Mouse (Mus musculus): ENCODE measurements around the gene Npcd. TPM values are rescaled to one million over a fixed set of nuclear protein-coding genes. Genes with fewer than 3 reads are reported as not detected.

Npcd gene
- polyA plus RNA-seq, 1 experiment = 1.2 TPM

GRCm38 (mm10) chr15:79775662-79776061 is 58.4 kb downstream of the Npcd start:
- Histone ChIP-seq H3K9me3 (replicated peaks; ENCODE audit: control insufficient read depth, insufficient read depth, low read length, poor library complexity, severe bottlenecking) (no peaks in the 10 kb centered on the region), H3K27ac (ENCODE audit: insufficient read depth, low read length) (no peak overlapping the region), H3K9ac (ENCODE audit: low read depth, poor library complexity, severe bottlenecking) (no peak overlapping the region), H3K4me1 (ENCODE audit: control insufficient read depth, insufficient read depth, low read length) (no peaks in the 10 kb centered on the region), H3K36me3 (ENCODE audit: control insufficient read depth, insufficient read depth, low read length, poor library complexity, severe bottlenecking) (no peaks in the 10 kb centered on the region), H3K27me3 (ENCODE audit: control insufficient read depth, insufficient read depth, low read length, poor library complexity, severe bottlenecking) (no peaks in the 10 kb centered on the region), H3K4me3 (ENCODE audit: low read depth, low read length) (no peak overlapping the region)
- no peak for TF ChIP-seq POLR2A (IDR thresholded peaks at IDR 0.05; ENCODE audit: insufficient read depth, low read length)
- TF ChIP-seq EP300 (IDR thresholded peaks at IDR 0.05; ENCODE audit: insufficient read depth, low read depth, low read length) = no peak
- TF ChIP-seq CTCF (IDR thresholded peaks at IDR 0.05; ENCODE audit: low read depth, low read length) = no peak

GRCm38 (mm10) chr15:79774117-79775027 is 59.7 kb downstream of the Npcd start:
- Histone ChIP-seq H3K9ac (ENCODE audit: low read depth, poor library complexity, severe bottlenecking) (peak overlapping the region; percentile 34), H3K36me3 (ENCODE audit: control insufficient read depth, insufficient read depth, low read length, poor library complexity, severe bottlenecking) (no peaks in the 10 kb centered on the region), H3K27me3 (ENCODE audit: control insufficient read depth, insufficient read depth, low read length, poor library complexity, severe bottlenecking) (no peaks in the 10 kb centered on the region), H3K9me3 (replicated peaks; ENCODE audit: control insufficient read depth, insufficient read depth, low read length, poor library complexity, severe bottlenecking) (no peaks in the 10 kb centered on the region), H3K27ac (ENCODE audit: insufficient read depth, low read length) (no peak overlapping the region), H3K4me3 (ENCODE audit: low read depth, low read length) (peak overlapping the region; percentile 87), H3K4me1 (ENCODE audit: control insufficient read depth, insufficient read depth, low read length) (no peaks in the 10 kb centered on the region)
- TF ChIP-seq POLR2A (IDR thresholded peaks at IDR 0.05; ENCODE audit: insufficient read depth, low read length) (peak; percentile 47), EP300 (IDR thresholded peaks at IDR 0.05; ENCODE audit: insufficient read depth, low read depth, low read length) (no peak), CTCF (IDR thresholded peaks at IDR 0.05; ENCODE audit: low read depth, low read length) (no peak)

GRCm38 (mm10) chr15:79770629-79771240 is 63.3 kb downstream of the Npcd start:
- no peak overlapping the region for H3K4me3 ChIP-seq (ENCODE audit: low read depth, low read length)
- no peak overlapping the region for H3K9ac ChIP-seq (ENCODE audit: low read depth, poor library complexity, severe bottlenecking)
- H3K36me3 ChIP-seq (ENCODE audit: control insufficient read depth, insufficient read depth, low read length, poor library complexity, severe bottlenecking) = no peaks in the 10 kb centered on the region
- no peak overlapping the region for H3K27ac ChIP-seq (ENCODE audit: insufficient read depth, low read length)
- TF ChIP-seq CTCF (IDR thresholded peaks at IDR 0.05; ENCODE audit: low read depth, low read length) (no peak), EP300 (IDR thresholded peaks at IDR 0.05; ENCODE audit: insufficient read depth, low read depth, low read length) (no peak), POLR2A (IDR thresholded peaks at IDR 0.05; ENCODE audit: insufficient read depth, low read length) (no peak)
- no peaks in the 10 kb centered on the region for H3K27me3 ChIP-seq (ENCODE audit: control insufficient read depth, insufficient read depth, low read length, poor library complexity, severe bottlenecking)
- H3K9me3 ChIP-seq (replicated peaks; ENCODE audit: control insufficient read depth, insufficient read depth, low read length, poor library complexity, severe bottlenecking) = no peaks in the 10 kb centered on the region
- H3K4me1 ChIP-seq (ENCODE audit: control insufficient read depth, insufficient read depth, low read length) = no peaks in the 10 kb centered on the region

- H3K4me3 ChIP-seq (ENCODE audit: low read depth, low read length) = no peak overlapping the region
These were observed 65.7 kb downstream of the Npcd start for GRCm38 (mm10) chr15:79768302-79768701.

GRCm38 (mm10) chr15:79767327-79767961 is 66.6 kb downstream of the Npcd start:
- Histone ChIP-seq H3K4me1 (ENCODE audit: control insufficient read depth, insufficient read depth, low read length) (no peaks in the 10 kb centered on the region), H3K4me3 (ENCODE audit: low read depth, low read length) (no peak overlapping the region), H3K9ac (ENCODE audit: low read depth, poor library complexity, severe bottlenecking) (no peak overlapping the region), H3K9me3 (replicated peaks; ENCODE audit: control insufficient read depth, insufficient read depth, low read length, poor library complexity, severe bottlenecking) (no peaks in the 10 kb centered on the region), H3K36me3 (ENCODE audit: control insufficient read depth, insufficient read depth, low read length, poor library complexity, severe bottlenecking) (no peaks in the 10 kb centered on the region), H3K27me3 (ENCODE audit: control insufficient read depth, insufficient read depth, low read length, poor library complexity, severe bottlenecking) (no peaks in the 10 kb centered on the region), H3K27ac (ENCODE audit: insufficient read depth, low read length) (no peak overlapping the region)
- TF ChIP-seq CTCF (IDR thresholded peaks at IDR 0.05; ENCODE audit: low read depth, low read length) (no peak), EP300 (IDR thresholded peaks at IDR 0.05; ENCODE audit: insufficient read depth, low read depth, low read length) (no peak), POLR2A (IDR thresholded peaks at IDR 0.05; ENCODE audit: insufficient read depth, low read length) (no peak)

More at GRCm38 (mm10) chr15:79768302-79768701, 65.7 kb downstream of the Npcd start:
- no peak for TF ChIP-seq EP300 (IDR thresholded peaks at IDR 0.05; ENCODE audit: insufficient read depth, low read depth, low read length)
- no peak for TF ChIP-seq POLR2A (IDR thresholded peaks at IDR 0.05; ENCODE audit: insufficient read depth, low read length)
- no peak for TF ChIP-seq CTCF (IDR thresholded peaks at IDR 0.05; ENCODE audit: low read depth, low read length)
- Histone ChIP-seq H3K4me1 (ENCODE audit: control insufficient read depth, insufficient read depth, low read length) (no peaks in the 10 kb centered on the region), H3K9me3 (replicated peaks; ENCODE audit: control insufficient read depth, insufficient read depth, low read length, poor library complexity, severe bottlenecking) (no peaks in the 10 kb centered on the region), H3K27me3 (ENCODE audit: control insufficient read depth, insufficient read depth, low read length, poor library complexity, severe bottlenecking) (no peaks in the 10 kb centered on the region), H3K9ac (ENCODE audit: low read depth, poor library complexity, severe bottlenecking) (no peak overlapping the region), H3K36me3 (ENCODE audit: control insufficient read depth, insufficient read depth, low read length, poor library complexity, severe bottlenecking) (no peaks in the 10 kb centered on the region), H3K27ac (ENCODE audit: insufficient read depth, low read length) (no peak overlapping the region)
